ENCODE assay signal across 11 mouse cellular contexts in the genomic region with DNA sequence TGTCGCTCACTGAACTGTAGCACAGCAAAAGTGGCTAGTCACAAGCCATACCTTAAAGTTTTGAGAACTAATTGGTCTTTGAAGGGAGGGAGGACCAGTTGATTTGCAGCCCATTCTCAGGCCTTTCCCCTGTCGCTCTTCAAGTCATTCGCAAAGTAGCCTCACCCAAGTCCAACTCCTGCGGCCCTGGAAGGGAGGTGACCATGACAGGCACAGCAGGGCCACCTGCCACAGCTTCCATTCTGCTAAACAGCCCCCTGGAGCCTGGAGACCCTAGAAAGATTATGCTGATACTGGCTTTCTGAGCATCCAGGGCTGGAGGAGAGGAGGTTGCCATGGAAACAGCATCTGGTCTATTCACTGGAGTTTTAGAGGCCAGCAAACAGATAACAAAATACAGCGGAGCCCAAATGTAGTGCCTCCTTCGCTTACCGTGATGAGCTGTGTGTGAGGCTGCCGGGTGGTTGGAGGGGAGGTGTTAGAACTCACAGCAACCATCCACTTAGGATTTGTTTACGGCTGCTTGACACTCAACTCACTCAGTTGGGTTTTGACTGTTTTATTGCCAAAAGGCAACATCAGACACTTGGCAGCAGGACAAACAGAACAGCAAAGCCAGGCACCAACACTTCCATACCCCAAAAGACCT.
DNase-seq lines count a peak whose midpoint lies in the region; ATAC-seq and TF ChIP-seq lines count a peak whose summit lies in the region.
"Had no signal": no experiment of that assay in that cellular context is flagged by ENCODE, and none has a peak within 500 bp of the region (broad histone marks: within the 10 kb centered on the region; RNA-seq: fewer than 3 reads in every experiment).

No protein-coding gene starts in this region.

- 43% methylated on average over 9 of the region's 9 CpGs for WGBS in lung, postnatal 0 days
- 37% methylated on average over 9 of the region's 9 CpGs for WGBS in forebrain, embryonic 13.5 days
- 30% methylated on average over 9 of the region's 9 CpGs for WGBS in hindbrain, embryonic 16.5 days
- WGBS in neural tube, embryonic 15.5 days = 29% methylated on average over 9 of the region's 9 CpGs
- WGBS in limb, embryonic 10.5 days = 37% methylated on average over 9 of the region's 9 CpGs
- 56% methylated on average over 9 of the region's 9 CpGs for WGBS in thymus, adult 2 months

- TF ChIP-seq CTCF in lung, postnatal 0 days (IDR thresholded peaks at IDR 0.05) = no peak
- TF ChIP-seq CTCF in thymus, adult 2 months (IDR thresholded peaks at IDR 0.05; ENCODE audit: borderline replicate concordance, control insufficient read depth, extremely low read depth, insufficient read depth, low read length, poor library complexity) = no peak

- no peak overlapping the region for H3K4me2 ChIP-seq in lung, postnatal 0 days (replicated peaks; ENCODE audit: low read depth, low read length)
- H3K4me2 ChIP-seq in forebrain, embryonic 13.5 days = no peak overlapping the region
- no peak overlapping the region for H3K4me2 ChIP-seq in hindbrain, embryonic 16.5 days (ENCODE audit: low read length)
- H3K4me2 ChIP-seq in neural tube, embryonic 15.5 days = no peak overlapping the region; the same call in 1 of the 2 replicates

- no peak for TF ChIP-seq POLR2A in thymus, adult 2 months (IDR thresholded peaks at IDR 0.05; ENCODE audit: control insufficient read depth, extremely low read depth, insufficient read depth, low read length, poor library complexity)

- no peak; the same call in 1 of the 2 replicates for ATAC-seq in lung, postnatal 0 days
- ATAC-seq in forebrain, embryonic 13.5 days = peak; percentile 67
- peak; percentile 74 for ATAC-seq in hindbrain, embryonic 16.5 days
- ATAC-seq in neural tube, embryonic 15.5 days (ENCODE audit: low FRiP score) = peak; percentile 72

- H3K4me1 ChIP-seq in lung, postnatal 0 days (ENCODE audit: insufficient read depth, low read depth, low read length) = no peaks in the 10 kb centered on the region
- H3K4me1 ChIP-seq in forebrain, embryonic 13.5 days = peaks cover 27% of the 10 kb centered on the region
- peaks cover 16% of the 10 kb centered on the region for H3K4me1 ChIP-seq in hindbrain, embryonic 16.5 days (ENCODE audit: control insufficient read depth, insufficient read depth, low read depth, low read length)
- peaks cover 28% of the 10 kb centered on the region for H3K4me1 ChIP-seq in neural tube, embryonic 15.5 days
- H3K4me1 ChIP-seq in limb, embryonic 10.5 days = peaks cover 5% of the 10 kb centered on the region; the same call in 1 of the 2 replicates
- no peaks in the 10 kb centered on the region for H3K4me1 ChIP-seq in thymus, adult 2 months (replicated peaks; ENCODE audit: control insufficient read depth, insufficient read depth, low read length)

- H3K9ac ChIP-seq in lung, postnatal 0 days (replicated peaks; ENCODE audit: low read depth) = no peak overlapping the region
- H3K9ac ChIP-seq in forebrain, embryonic 13.5 days = no peak overlapping the region
- no peak overlapping the region for H3K9ac ChIP-seq in hindbrain, embryonic 16.5 days (ENCODE audit: low read depth, low read length)
- H3K9ac ChIP-seq in neural tube, embryonic 15.5 days (replicated peaks) = no peak overlapping the region

- H3K27ac ChIP-seq in lung, postnatal 0 days (ENCODE audit: low read length) = no peak overlapping the region
- peak overlapping the region; percentile 51; the same call in 1 of the 2 replicates for H3K27ac ChIP-seq in forebrain, embryonic 13.5 days
- H3K27ac ChIP-seq in hindbrain, embryonic 16.5 days (ENCODE audit: low read depth, low read length) = peak overlapping the region; percentile 69
- H3K27ac ChIP-seq in neural tube, embryonic 15.5 days (replicated peaks) = peak overlapping the region; percentile 54
- H3K27ac ChIP-seq in limb, embryonic 10.5 days = no peak overlapping the region
- H3K27ac ChIP-seq in thymus, adult 2 months (ENCODE audit: control insufficient read depth, insufficient read depth, low read length) = no peak overlapping the region
- H3K27ac ChIP-seq: gastrocnemius, adult 2 months had no signal

- no peaks in the 10 kb centered on the region for H3K27me3 ChIP-seq in lung, postnatal 0 days (replicated peaks; ENCODE audit: insufficient read depth, low read length)
- no peaks in the 10 kb centered on the region for H3K27me3 ChIP-seq in forebrain, embryonic 13.5 days
- no peaks in the 10 kb centered on the region for H3K27me3 ChIP-seq in hindbrain, embryonic 16.5 days (replicated peaks; ENCODE audit: control insufficient read depth, insufficient read depth, low read length)
- H3K27me3 ChIP-seq in neural tube, embryonic 15.5 days (replicated peaks) = no peaks in the 10 kb centered on the region
- H3K27me3 ChIP-seq in limb, embryonic 10.5 days (ENCODE audit: low read depth, poor library complexity, severe bottlenecking) = 0 out of 2 replicates have a peak, but pooled peaks cover 4% of the 10 kb centered on the region
- no peaks in the 10 kb centered on the region for H3K27me3 ChIP-seq in thymus, adult 2 months (ENCODE audit: control insufficient read depth, insufficient read depth, low read length)

- no peak for TF ChIP-seq EP300 in lung, postnatal 0 days (IDR thresholded peaks at IDR 0.05)

- no peaks in the 10 kb centered on the region for H3K36me3 ChIP-seq in lung, postnatal 0 days (ENCODE audit: insufficient read depth, low read length)
- H3K36me3 ChIP-seq in forebrain, embryonic 13.5 days (ENCODE audit: poor library complexity, severe bottlenecking) = no peaks in the 10 kb centered on the region
- H3K36me3 ChIP-seq in hindbrain, embryonic 16.5 days (ENCODE audit: control insufficient read depth, insufficient read depth, low read length) = no peaks in the 10 kb centered on the region
- no peaks in the 10 kb centered on the region for H3K36me3 ChIP-seq in neural tube, embryonic 15.5 days
- H3K36me3 ChIP-seq in limb, embryonic 10.5 days = no peaks in the 10 kb centered on the region
- H3K36me3 ChIP-seq in thymus, adult 2 months (ENCODE audit: control insufficient read depth, insufficient read depth, low read length) = no peaks in the 10 kb centered on the region

- H3K9me3 ChIP-seq in lung, postnatal 0 days (ENCODE audit: low read length) = no peaks in the 10 kb centered on the region
- H3K9me3 ChIP-seq in forebrain, embryonic 13.5 days (replicated peaks) = no peaks in the 10 kb centered on the region
- no peaks in the 10 kb centered on the region for H3K9me3 ChIP-seq in hindbrain, embryonic 16.5 days (ENCODE audit: control insufficient read depth, low read length)
- no peaks in the 10 kb centered on the region for H3K9me3 ChIP-seq in neural tube, embryonic 15.5 days (replicated peaks)
- H3K9me3 ChIP-seq in limb, embryonic 10.5 days (replicated peaks) = no peaks in the 10 kb centered on the region

- DNase-seq in lung, postnatal 0 days (ENCODE audit: low spot score) = peak; percentile 11
- DNase-seq in lung, adult 18-20 months = no peak
- no peak for DNase-seq in limb, embryonic 10.5 days (ENCODE audit: low spot score)
- no peak for DNase-seq in thymus, adult 2 months
- DNase-seq: adrenal gland, postnatal 36 days; gastrocnemius, adult 2 months; heart, postnatal 10 days; kidney, postnatal 14 days had no signal

- H3K4me3 ChIP-seq in lung, postnatal 0 days (ENCODE audit: low read depth, low read length) = no peak overlapping the region
- no peak overlapping the region for H3K4me3 ChIP-seq in forebrain, embryonic 13.5 days
- no peak overlapping the region for H3K4me3 ChIP-seq in hindbrain, embryonic 16.5 days (ENCODE audit: low read length)
- H3K4me3 ChIP-seq in neural tube, embryonic 15.5 days (replicated peaks) = no peak overlapping the region
- H3K4me3 ChIP-seq in limb, embryonic 10.5 days = no peak overlapping the region
- no peak overlapping the region for H3K4me3 ChIP-seq in thymus, adult 2 months (ENCODE audit: control insufficient read depth, insufficient read depth, low read length)
- H3K4me3 ChIP-seq: gastrocnemius, adult 2 months had no signal

Comparison
In these comparisons a context has a peak if more than half of its experiments do, and no peak if none do; other contexts are left out.
1. H3K27ac ChIP-seq: peak in forebrain, embryonic 13.5 days (single experiment), hindbrain, embryonic 16.5 days (single experiment) and neural tube, embryonic 15.5 days (single experiment); none in lung, postnatal 0 days (single experiment), limb, embryonic 10.5 days (single experiment) and thymus, adult 2 months (single experiment).